Mouse (Mus musculus): ENCODE measurements around the gene Ldb1. TPM values are rescaled to one million over a fixed set of nuclear protein-coding genes. Genes with fewer than 3 reads are reported as not detected.
"Not testable (repeated sequence)": the region's sequence is repeated elsewhere in the genome, so short reads cannot be mapped to it uniquely, and the experiment has no call there.

Gene Ldb1
- total RNA-seq, 1 experiment from 2014 or later, result 162 TPM

DNA sequence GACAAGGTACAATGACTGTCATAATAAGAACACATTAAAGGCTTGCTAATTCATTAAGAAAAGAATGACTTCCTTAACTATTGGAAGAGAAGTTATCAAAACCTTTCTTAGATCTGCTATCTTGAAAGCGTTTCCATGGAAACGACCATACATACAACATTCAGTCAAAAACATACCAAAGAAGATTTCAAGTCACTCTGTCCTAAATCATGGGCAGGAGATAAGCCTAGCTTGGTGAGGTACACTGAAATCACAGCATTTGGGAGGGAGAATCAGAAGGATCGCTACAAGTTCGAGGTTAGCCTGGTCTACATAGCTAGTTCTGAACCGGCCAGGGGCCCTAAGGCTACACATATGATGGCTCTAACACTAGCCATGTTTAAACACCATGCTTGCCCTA lies 47.6 kb downstream of the Ldb1 start:
- ATAC-seq (ENCODE audit: extremely low read depth, insufficient number of reproducible peaks, low FRiP score, poor library complexity, severe bottlenecking), result no peak

- no peak for ATAC-seq (ENCODE audit: extremely low read depth, insufficient number of reproducible peaks, low FRiP score, poor library complexity, severe bottlenecking)
Observed at GRCm38 (mm10) chr19:45993981-45994737, 50.9 kb downstream of the Ldb1 start.

DNA sequence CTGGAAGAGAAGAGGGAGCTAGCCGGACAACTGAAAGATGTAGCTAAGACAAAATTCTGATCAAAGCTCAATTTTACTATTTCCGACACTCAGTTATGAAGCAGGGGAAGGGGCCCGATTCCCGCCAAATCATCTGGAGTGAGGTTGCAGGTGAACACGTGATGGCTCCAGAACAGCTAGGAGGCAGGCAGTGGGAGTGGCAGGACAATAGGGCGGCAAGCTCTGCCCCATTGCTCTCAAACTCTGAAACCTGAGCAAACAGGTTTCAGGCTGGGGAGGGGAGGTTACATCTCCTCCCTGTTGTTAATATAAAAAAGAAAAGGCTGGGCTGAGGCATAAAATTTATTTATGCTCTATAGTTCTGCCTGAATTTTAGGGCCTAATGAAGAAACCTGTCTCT lies 51.6 kb downstream of the Ldb1 start:
- ATAC-seq (ENCODE audit: extremely low read depth, insufficient number of reproducible peaks, low FRiP score, poor library complexity, severe bottlenecking), result not testable (repeated sequence)

GRCm38 (mm10) chr19:45991171-45991570 lies 53.8 kb downstream of the Ldb1 start:
- ATAC-seq (ENCODE audit: extremely low read depth, insufficient number of reproducible peaks, low FRiP score, poor library complexity, severe bottlenecking), result no peak

- ATAC-seq (ENCODE audit: extremely low read depth, insufficient number of reproducible peaks, low FRiP score, poor library complexity, severe bottlenecking), result no peak
Observed at GRCm38 (mm10) chr19:45988238-45988637, 56.8 kb downstream of the Ldb1 start.

- no peak for ATAC-seq (ENCODE audit: extremely low read depth, insufficient number of reproducible peaks, low FRiP score, poor library complexity, severe bottlenecking)
Observed at GRCm38 (mm10) chr19:45984379-45984778, 60.6 kb downstream of the Ldb1 start.

Other genes with a start within 250 kb of the Ldb1 start
- 0.23 and 1.4 TPM in 2 replicates for gene Kcnip2, start 229.2 kb downstream of the Ldb1 start, total RNA-seq (2017)
- gene Armh3, start 46.7 kb downstream of the Ldb1 start, total RNA-seq (2017), result 9.0 and 10.3 TPM in 2 replicates
- gene Hps6, start 41.7 kb downstream of the Ldb1 start, total RNA-seq (2017), result 6.8 and 8.3 TPM in 2 replicates
- 9.7 and 13.0 TPM in 2 replicates for gene Pprc1, start 328 bp downstream of the Ldb1 start, total RNA-seq (2017)
- 40.4 and 44.9 TPM in 2 replicates for gene Nolc1, start 30.6 kb upstream of the Ldb1 start, total RNA-seq (2017)
- not detected in 2 replicates for gene Elovl3, start 86.7 kb upstream of the Ldb1 start, total RNA-seq (2017)
- not detected in 2 replicates for gene Pitx3, start 103.1 kb upstream of the Ldb1 start, total RNA-seq (2017)
- 63.4 and 84.7 TPM in 2 replicates for gene Gbf1, start 107.3 kb upstream of the Ldb1 start, total RNA-seq (2017)

Measured in neutrophil, adult 5-6 weeks (primary cell).